Mouse (Mus musculus): ENCODE measurements around the gene Psmb9.

DNA sequence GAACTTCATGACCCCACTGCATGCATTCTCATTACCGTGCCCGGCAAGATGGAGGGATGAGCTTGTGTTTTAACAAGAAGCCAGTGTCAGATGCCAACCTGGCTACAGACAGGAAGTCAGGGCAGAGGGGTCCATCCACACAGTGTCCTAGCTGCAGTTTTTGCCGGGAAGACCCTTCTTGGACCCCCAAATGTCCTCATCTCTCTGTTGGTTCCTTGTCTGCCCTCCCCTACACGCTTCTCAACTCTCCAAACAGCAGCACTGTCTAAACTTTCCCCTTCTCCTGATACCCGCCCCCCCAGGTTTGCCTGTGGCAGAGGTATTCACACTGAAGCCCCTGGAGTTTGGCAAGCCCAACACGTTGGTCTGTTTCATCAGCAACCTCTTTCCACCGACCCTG, 50.0 kb downstream of the Psmb9 start:
- TF ChIP-seq POLR2A (IDR thresholded peaks at IDR 0.05; ENCODE audit: extremely low read depth, insufficient read depth, low read length): no peak
- no peak for TF ChIP-seq CTCF (IDR thresholded peaks at IDR 0.05; ENCODE audit: extremely low read depth, insufficient read depth, low read length)

All from cortical plate, adult 2 months (tissue).